Mouse (Mus musculus): Measurements from ENCODE around the gene Arhgap32.

The Arhgap32 gene

GRCm38 (mm10) chr9:32204450-32204990 lies 88.6 kb downstream of the Arhgap32 start:
- DNase-seq (ENCODE audit: low read depth), result no peak

GRCm38 (mm10) chr9:32207133-32207532 lies 91.2 kb downstream of the Arhgap32 start:
- DNase-seq (ENCODE audit: low read depth), result no peak

DNA sequence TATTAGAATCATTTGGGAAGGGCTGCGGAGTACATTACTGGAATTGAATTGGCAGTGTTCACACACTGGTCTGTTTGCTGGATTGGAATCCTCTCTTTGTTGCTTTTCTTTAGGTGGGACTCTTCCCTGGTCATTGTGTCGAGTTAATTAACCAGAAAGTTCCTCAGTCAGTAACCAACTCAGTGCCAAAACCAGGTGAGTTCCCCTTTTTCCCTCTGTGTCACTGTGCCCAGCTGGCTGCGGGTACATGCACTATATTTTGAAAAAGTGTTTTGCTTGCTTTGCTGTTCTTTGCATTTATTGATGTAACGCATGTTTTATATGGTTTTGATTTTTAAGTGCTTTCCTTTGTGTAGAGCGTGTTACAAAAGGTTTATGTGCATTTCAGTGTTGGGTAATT lies 92.1 kb downstream of the Arhgap32 start:
- DNase-seq (ENCODE audit: low read depth), result no peak

- DNase-seq (ENCODE audit: low read depth), result no peak
These were observed 101.1 kb downstream of the Arhgap32 start for GRCm38 (mm10) chr9:32216820-32217567.

DNA sequence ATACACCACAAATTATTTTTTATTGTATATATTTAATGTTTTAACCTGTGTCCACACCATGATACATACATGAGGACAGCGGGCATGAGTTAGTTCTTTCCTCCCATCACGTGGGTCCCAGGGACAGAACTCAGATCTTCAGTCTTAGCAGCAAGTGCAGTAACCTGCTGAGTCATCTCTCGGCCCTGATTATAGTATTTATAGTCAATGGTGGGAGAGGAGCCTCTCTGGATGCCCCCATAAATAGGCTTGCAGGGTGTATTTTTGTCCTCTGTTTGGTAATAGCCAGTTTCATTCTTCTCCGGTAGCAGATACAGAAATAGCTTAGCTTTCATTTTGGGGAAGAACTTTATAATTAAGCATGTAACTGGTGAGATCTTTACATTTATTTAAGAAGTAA lies 103.5 kb downstream of the Arhgap32 start:
- DNase-seq (ENCODE audit: low read depth), result no peak

- no peak for DNase-seq (ENCODE audit: low read depth)
These were observed 106.2 kb downstream of the Arhgap32 start for GRCm38 (mm10) chr9:32222184-32222583.

DNA sequence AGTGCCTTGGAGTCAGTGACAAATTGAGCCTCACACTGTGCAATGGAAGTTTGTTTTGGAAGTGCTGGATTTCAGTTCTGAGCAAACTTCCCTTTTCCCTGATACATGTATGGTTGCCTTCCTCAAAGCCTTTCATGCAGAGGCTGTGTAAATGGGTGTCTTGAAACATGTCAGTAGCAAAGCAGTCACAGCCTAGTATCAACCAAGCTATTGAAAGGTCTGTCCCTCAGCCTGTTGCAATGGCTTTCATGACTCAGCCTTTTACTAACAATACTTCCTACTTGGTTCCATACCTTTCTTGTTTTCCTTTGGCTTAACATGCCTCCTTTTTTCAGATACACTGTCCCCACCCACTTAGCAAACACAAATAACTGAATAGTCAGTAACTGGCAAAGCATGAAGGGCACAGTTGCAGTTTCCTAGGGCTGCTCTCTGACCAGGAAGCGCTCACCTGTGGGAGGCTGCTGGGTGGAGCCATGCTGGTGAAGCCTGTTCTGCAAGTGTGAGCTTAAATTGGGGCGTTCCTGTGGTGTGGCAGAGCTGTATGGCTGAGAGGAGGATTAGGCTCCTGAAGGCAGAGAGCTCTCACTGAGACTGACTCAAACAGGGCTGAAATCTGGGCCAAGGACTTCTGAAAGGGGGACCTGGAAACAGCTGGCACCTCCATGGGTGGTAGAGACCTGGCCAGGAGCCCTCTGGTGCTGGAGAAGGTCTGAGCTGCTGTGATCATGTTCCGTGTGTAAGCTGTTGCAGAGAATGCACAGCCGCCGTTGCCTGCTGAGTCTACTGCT lies 108.0 kb downstream of the Arhgap32 start:
- no peak for DNase-seq (ENCODE audit: low read depth)

GRCm38 (mm10) chr9:32224937-32225336 lies 109.0 kb downstream of the Arhgap32 start:
- no peak for DNase-seq (ENCODE audit: low read depth)

- no peak for DNase-seq (ENCODE audit: low read depth)
These were observed 109.6 kb downstream of the Arhgap32 start for GRCm38 (mm10) chr9:32225584-32225983.

DNA sequence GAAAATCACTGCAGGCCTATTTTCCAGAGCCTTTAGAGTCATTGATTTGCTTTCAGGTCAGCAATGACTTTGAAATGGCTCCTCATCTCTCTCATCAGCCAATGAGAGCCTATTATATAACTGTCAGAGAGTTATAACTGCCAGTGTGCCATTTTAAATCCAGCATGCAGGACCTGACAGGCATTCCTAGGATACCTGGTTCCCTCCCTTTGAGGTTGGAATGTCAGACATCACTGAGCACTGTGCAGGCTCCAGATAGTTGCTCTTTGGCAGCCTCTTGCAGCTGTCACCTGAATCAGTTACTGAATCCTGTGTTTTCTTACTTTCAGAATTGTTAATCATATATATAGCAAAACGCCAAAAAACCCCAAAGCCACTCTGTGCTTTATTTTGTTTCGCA lies 111.1 kb downstream of the Arhgap32 start:
- DNase-seq (ENCODE audit: low read depth), result no peak

GRCm38 (mm10) chr9:32233593-32233992 lies 117.7 kb downstream of the Arhgap32 start:
- DNase-seq (ENCODE audit: low read depth), result no peak

- DNase-seq (ENCODE audit: low read depth), result no peak
These were observed 119.0 kb downstream of the Arhgap32 start for GRCm38 (mm10) chr9:32234767-32235489.

- no peak for DNase-seq (ENCODE audit: low read depth)
These were observed 123.0 kb downstream of the Arhgap32 start for GRCm38 (mm10) chr9:32238899-32239298.

DNA sequence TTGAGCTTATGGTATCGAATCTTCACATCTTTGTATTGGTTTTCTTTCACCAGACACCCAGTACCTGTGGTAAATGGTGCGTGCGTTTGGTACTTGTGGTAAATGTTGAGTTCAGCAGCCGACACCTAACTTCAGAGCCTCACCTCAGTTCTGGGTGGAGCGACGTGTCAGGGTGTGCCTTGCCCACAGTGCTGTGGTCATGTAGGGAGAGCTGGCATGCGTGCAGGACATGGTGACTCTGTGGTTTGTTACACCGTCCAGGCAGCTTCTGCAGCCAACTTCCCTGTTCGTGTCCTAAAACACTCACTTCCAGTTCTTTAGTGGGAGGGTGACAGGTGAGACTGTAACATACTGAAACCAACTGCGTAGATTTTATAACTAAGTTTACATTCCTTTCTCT lies 123.5 kb downstream of the Arhgap32 start:
- no peak for DNase-seq (ENCODE audit: low read depth)

DNA sequence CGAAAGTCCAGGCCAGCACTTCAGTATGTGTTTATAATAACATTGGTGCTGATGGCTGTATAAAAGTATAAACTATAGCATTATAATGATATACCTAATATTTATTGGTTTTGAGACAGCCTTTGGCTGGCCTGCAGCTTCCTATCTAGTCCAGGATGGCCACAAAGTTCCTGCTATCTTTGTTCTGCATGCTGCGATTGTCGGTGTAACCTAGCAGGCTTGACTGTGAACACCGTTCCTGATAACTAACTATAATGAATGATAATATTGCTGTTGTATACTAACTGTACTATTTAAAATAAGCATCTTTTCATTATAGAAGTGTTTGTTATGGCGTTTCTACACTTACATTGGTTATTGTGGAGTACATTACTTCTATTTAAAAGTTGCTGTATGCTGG lies 124.5 kb downstream of the Arhgap32 start:
- DNase-seq (ENCODE audit: low read depth), result no peak

DNA sequence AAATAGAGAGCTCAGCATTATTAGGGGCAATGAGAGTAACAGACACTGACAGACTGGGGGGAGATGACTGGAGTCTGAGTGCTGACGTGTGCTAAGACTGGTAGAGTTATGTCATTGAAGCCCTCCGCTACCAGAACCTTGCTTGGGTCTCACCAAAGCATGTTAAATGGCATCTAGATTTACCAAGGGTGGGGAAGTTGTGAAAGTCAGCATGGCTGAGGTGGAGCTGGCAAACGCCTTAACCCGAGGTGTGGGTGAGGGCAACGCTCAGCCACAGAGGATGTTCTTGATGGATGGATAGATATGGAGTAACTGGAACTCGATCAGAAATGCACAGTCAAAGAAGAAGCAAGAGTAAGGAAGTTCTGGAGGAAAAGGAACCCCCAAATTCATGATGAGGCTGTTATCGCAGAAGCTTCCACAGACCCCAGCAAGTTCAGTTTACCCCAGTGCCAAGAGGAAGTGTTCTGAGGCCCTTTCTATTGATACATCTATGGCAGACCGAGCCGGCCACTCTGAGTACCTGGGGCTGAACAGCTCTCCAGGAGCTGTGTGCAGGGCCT lies 125.8 kb downstream of the Arhgap32 start:
- DNase-seq (ENCODE audit: low read depth), result no peak

- DNase-seq (ENCODE audit: low read depth), result no peak
These were observed 127.1 kb downstream of the Arhgap32 start for GRCm38 (mm10) chr9:32242921-32243617.

GRCm38 (mm10) chr9:32245237-32245636 lies 129.3 kb downstream of the Arhgap32 start:
- DNase-seq (ENCODE audit: low read depth), result no peak

DNA sequence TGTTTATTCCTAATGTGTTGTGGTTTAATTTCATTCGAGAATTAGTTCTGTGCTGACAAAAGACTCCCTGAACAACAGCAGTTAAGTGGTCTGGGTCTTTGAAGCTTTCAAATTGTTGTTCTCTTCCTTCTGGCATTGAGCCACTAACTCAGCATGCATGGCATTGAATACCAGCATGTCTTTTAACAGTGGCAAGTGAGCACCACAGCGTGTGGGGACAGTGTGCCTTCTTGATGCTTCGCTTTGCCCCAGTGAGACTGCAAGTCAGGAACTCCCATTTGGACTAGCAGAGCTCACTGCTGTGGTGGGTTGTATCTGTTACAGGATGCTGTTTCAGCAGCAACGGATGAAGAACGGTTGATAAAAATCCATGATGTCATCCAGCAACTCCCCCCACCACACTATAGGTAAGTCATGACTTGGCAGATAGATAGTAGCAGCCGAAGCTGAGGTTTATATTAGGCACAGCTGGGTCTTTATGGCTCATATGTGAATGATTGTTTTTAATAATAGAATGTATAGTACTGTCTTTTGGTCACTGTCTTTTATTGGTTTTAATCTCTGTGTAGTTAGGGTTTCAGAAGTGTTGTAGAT lies 130.3 kb downstream of the Arhgap32 start:
- no peak for DNase-seq (ENCODE audit: low read depth)

DNA sequence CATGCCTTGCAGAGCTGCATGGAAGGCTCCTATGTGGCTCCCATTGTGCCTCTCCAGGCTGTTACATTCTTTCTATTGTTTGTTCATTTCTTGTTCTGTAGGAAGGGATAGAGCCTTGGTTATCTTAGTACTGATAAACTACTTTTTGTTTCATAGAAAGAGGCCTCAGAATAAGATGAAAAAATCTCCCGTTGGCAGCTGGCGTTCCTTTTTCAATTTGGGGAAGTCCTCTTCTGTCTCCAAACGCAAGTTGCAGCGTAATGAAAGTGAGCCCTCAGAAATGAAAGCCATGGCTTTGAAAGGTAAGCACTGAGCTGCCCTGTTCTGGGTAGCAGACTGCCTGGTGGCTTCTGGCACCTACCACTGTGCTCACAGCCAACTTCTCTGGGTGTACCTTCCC lies 134.6 kb downstream of the Arhgap32 start:
- DNase-seq (ENCODE audit: low read depth), result no peak

- DNase-seq (ENCODE audit: low read depth), result no peak
These were observed 137.8 kb downstream of the Arhgap32 start for GRCm38 (mm10) chr9:32253721-32254120.

All from induced T-regulatory cell, adult 2 months (primary cell).